Mouse (Mus musculus): ENCODE measurements at regions not wholly inside any gene's neighbourhood (a gene's known extent, or its start where the extent isn't known, plus 50 kb on each side); places are given as distances from the start of the nearest gene placed in this dataset.

- Histone ChIP-seq H3K27me3 (ENCODE audit: control insufficient read depth in 1 of 2, insufficient read depth in 2 of 2, low read length in 2 of 2) (no peaks in the 10 kb centered on the region), H3K79me2 (ENCODE audit: control insufficient read depth, insufficient read depth, low read length, poor library complexity) (no peaks in the 10 kb centered on the region), H3K4me1 (ENCODE audit: control insufficient read depth in 1 of 2, insufficient read depth in 2 of 2, low read length in 2 of 2) (no peaks in the 10 kb centered on the region), H3K27ac (ENCODE audit: control insufficient read depth, low read depth, low read length) (no peak overlapping the region), H3K4me3 (ENCODE audit: control insufficient read depth in 1 of 2, insufficient read depth in 1 of 2, low read depth in 2 of 2, low read length in 2 of 2) (no peak overlapping the region), H3K9ac (ENCODE audit: control insufficient read depth, low read depth, low read length, poor library complexity, severe bottlenecking) (no peak overlapping the region), H3K36me3 (ENCODE audit: control insufficient read depth in 1 of 2, insufficient read depth in 2 of 2, low read length in 2 of 2) (no peaks in the 10 kb centered on the region), H3K9me3 (replicated peaks; ENCODE audit: insufficient read depth, low read length) (no peaks in the 10 kb centered on the region)
- TF ChIP-seq MAX (IDR thresholded peaks at IDR 0.05; ENCODE audit: low read length) (no peak), MAFK (IDR thresholded peaks at IDR 0.05; ENCODE audit: borderline replicate concordance, low read depth, low read length) (no peak), ZKSCAN1 (IDR thresholded peaks at IDR 0.05; ENCODE audit: low read depth, low read length) (no peak), MYC (IDR thresholded peaks at IDR 0.05; ENCODE audit: low read depth, low read length) (no peak), NRF1 (IDR thresholded peaks at IDR 0.05; ENCODE audit: insufficient read depth, low read depth, low read length, poor library complexity, severe bottlenecking) (no peak), E2F4 (IDR thresholded peaks at IDR 0.05; ENCODE audit: borderline replicate concordance, low read depth, low read length) (no peak), SIN3A (IDR thresholded peaks at IDR 0.05; ENCODE audit: low read length) (no peak), KAT2A (conservative IDR thresholded peaks at IDR 0.05; ENCODE audit: low read depth, low read length) (no peak), CHD1 (IDR thresholded peaks at IDR 0.05; ENCODE audit: low read depth, low read length) (no peak), RCOR1 (IDR thresholded peaks at IDR 0.05; ENCODE audit: low read depth, low read length) (no peak), GATA1 (IDR thresholded peaks at IDR 0.05; ENCODE audit: low read depth, low read length) (no peak)
- DNase-seq (ENCODE audit: low read depth, low spot score) = no peak
These were observed 279.1 kb downstream of the Tns1 start for GRCm38 (mm10) chr1:73845115-73845514.

DNA sequence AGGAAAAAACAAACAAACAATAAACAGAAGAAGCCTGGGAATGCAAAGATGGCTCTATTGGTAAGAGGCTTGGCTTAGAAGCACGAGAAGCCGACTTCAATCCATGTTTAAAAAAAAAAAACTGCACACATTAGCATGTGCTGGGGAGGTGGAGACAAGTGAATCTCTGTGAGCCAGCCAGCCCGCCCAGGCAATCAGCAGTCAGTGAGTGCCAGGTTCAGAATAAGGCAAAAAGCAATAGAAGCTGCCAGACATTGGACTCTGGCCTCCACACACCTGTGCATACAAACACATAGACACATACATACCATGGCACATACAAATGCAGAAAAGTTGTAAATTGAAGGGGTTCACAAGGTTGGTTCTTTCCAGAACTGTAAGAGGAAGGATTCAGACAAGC, 279.7 kb downstream of the Tns1 start:
- H3K9me3 ChIP-seq (replicated peaks; ENCODE audit: insufficient read depth, low read length) = no peaks in the 10 kb centered on the region
- H3K79me2 ChIP-seq (ENCODE audit: control insufficient read depth, insufficient read depth, low read length, poor library complexity) = no peaks in the 10 kb centered on the region
- H3K36me3 ChIP-seq (ENCODE audit: control insufficient read depth in 1 of 2, insufficient read depth in 2 of 2, low read length in 2 of 2) = no peaks in the 10 kb centered on the region
- H3K9ac ChIP-seq (ENCODE audit: control insufficient read depth, low read depth, low read length, poor library complexity, severe bottlenecking) = no peak overlapping the region
- H3K4me1 ChIP-seq (ENCODE audit: control insufficient read depth in 1 of 2, insufficient read depth in 2 of 2, low read length in 2 of 2) = no peaks in the 10 kb centered on the region
- no peaks in the 10 kb centered on the region for H3K27me3 ChIP-seq (ENCODE audit: control insufficient read depth in 1 of 2, insufficient read depth in 2 of 2, low read length in 2 of 2)
- no peak overlapping the region for H3K27ac ChIP-seq (ENCODE audit: control insufficient read depth, low read depth, low read length)
- no peak overlapping the region for H3K4me3 ChIP-seq (ENCODE audit: control insufficient read depth in 1 of 2, insufficient read depth in 1 of 2, low read depth in 2 of 2, low read length in 2 of 2)
- no peak for DNase-seq (ENCODE audit: low read depth, low spot score)
- TF ChIP-seq ELF1 (IDR thresholded peaks at IDR 0.05; ENCODE audit: low read depth, low read length) (no peak), MEF2A (IDR thresholded peaks at IDR 0.05; ENCODE audit: extremely low read depth, insufficient replicate concordance, low read depth, low read length, poor library complexity, severe bottlenecking) (no peak), TAL1 (IDR thresholded peaks at IDR 0.05; ENCODE audit: low read length) (no peak), KAT2A (conservative IDR thresholded peaks at IDR 0.05; ENCODE audit: low read depth, low read length) (no peak), MAX (IDR thresholded peaks at IDR 0.05; ENCODE audit: low read length) (no peak), TCF12 (IDR thresholded peaks at IDR 0.05; ENCODE audit: low read depth, low read length) (no peak), NRF1 (IDR thresholded peaks at IDR 0.05; ENCODE audit: insufficient read depth, low read depth, low read length, poor library complexity, severe bottlenecking) (no peak), USF1 (IDR thresholded peaks at IDR 0.05; ENCODE audit: low read depth, low read length) (no peak), JUND (IDR thresholded peaks at IDR 0.05; ENCODE audit: low read depth, low read length) (no peak), EP300 (IDR thresholded peaks at IDR 0.05; ENCODE audit: low read depth in 1 of 2, low read length in 2 of 2) (no peak), RCOR1 (IDR thresholded peaks at IDR 0.05; ENCODE audit: low read depth, low read length) (no peak), POLR2AphosphoS2 (IDR thresholded peaks at IDR 0.05; ENCODE audit: low read length) (no peak), POLR2A (IDR thresholded peaks at IDR 0.05; ENCODE audit: control insufficient read depth in 1 of 2, insufficient read depth in 1 of 2, low read depth in 1 of 2, low read length in 2 of 2, poor library complexity in 1 of 2) (no peak), MAZ (IDR thresholded peaks at IDR 0.05; ENCODE audit: low read depth, low read length) (no peak), ZC3H11A (IDR thresholded peaks at IDR 0.05; ENCODE audit: low read depth, low read length) (no peak), TBP (IDR thresholded peaks at IDR 0.05; ENCODE audit: low read depth, low read length) (no peak), ZKSCAN1 (IDR thresholded peaks at IDR 0.05; ENCODE audit: low read depth, low read length) (no peak), ZMIZ1 (IDR thresholded peaks at IDR 0.05; ENCODE audit: low read depth, low read length) (no peak), GABPA (IDR thresholded peaks at IDR 0.05; ENCODE audit: low read depth, low read length) (no peak), SIN3A (IDR thresholded peaks at IDR 0.05; ENCODE audit: low read length) (no peak)
